Mouse (Mus musculus): ENCODE results near the gene Erc2. TPM values are rescaled to one million over a fixed set of nuclear protein-coding genes. Genes with fewer than 3 reads are reported as not detected.

Gene Erc2
- total and polyA plus RNA-seq, 3 experiments = not detected

DNA sequence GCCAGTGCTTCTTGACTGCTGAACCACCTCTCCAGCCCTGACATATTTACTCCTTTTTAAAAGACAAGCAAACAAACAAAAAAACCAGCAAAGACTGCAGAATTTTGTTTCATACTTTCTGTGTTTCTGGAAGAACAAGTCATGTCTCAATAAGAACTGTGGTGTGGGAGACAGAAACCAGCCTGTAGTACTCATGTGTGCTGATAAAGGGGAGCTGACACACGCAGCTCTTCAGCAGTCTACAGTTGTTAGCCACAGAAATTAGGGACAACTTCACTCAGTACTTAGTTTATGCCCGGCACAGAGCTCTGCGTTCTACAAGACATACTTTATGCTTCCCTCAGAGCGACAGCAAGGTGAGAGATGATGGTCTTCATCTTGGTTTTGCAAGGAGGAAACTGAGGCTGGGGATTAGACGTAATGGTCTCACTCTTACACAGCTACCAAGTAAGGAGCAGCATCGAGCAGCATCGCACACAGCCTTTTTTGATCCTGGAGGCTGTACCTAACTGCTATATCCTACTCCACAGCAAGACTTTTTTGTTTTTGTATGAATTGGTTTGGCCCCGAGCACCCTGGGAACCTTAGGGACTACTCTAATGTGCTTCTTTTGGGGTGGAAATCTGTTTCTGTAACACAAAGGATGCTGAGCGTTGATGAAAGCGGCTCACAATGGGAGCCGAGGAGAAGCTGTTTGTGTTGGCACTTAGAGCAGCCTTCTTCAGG lies 435.1 kb downstream of the Erc2 start:
- Histone ChIP-seq H3K9me3 (replicated peaks; ENCODE audit: low read length) (no peaks in the 10 kb centered on the region), H3K4me1 (ENCODE audit: control insufficient read depth in 1 of 2, insufficient read depth in 2 of 2) (no peaks in the 10 kb centered on the region), H3K27ac (ENCODE audit: insufficient read depth, low read depth) (no peak overlapping the region), H3K9ac (ENCODE audit: insufficient read depth, low read depth) (no peak overlapping the region), H3K4me2 (ENCODE audit: insufficient read depth, low read depth, poor library complexity, severe bottlenecking) (no peak overlapping the region), H3K27me3 (replicated peaks) (no peaks in the 10 kb centered on the region), H3K4me3 (replicated peaks in 1 of 3; ENCODE audit: low read depth in 2 of 3, low read length in 2 of 3, poor library complexity in 1 of 3) (no peak overlapping the region), H3K79me2 (replicated peaks; ENCODE audit: control insufficient read depth, extremely low read depth, insufficient read depth, poor library complexity, severe bottlenecking) (no peaks in the 10 kb centered on the region), H3K36me3 (replicated peaks in 1 of 2; ENCODE audit: control insufficient read depth in 1 of 2, insufficient read depth in 1 of 2, low read length in 1 of 2) (no peaks in the 10 kb centered on the region)
- TF ChIP-seq POLR2AphosphoS2 (IDR thresholded peaks at IDR 0.05; ENCODE audit: low read depth, low read length) (no peak), CTCF (conservative IDR thresholded peaks at IDR 0.05 in 1 of 2, IDR thresholded peaks at IDR 0.05 in 1 of 2; ENCODE audit: low read depth in 2 of 2, low read length in 2 of 2) (no peak), MAZ (IDR thresholded peaks at IDR 0.05; ENCODE audit: low read depth, low read length) (no peak), JUND (conservative IDR thresholded peaks at IDR 0.05; ENCODE audit: low read depth, low read length) (no peak), IRF4 (IDR thresholded peaks at IDR 0.05; ENCODE audit: low read depth, low read length) (no peak), BHLHE40 (IDR thresholded peaks at IDR 0.05; ENCODE audit: low read depth, low read length) (no peak), HCFC1 (IDR thresholded peaks at IDR 0.05; ENCODE audit: low read depth, low read length) (no peak)
- in situ Hi-C loops (cut with MboI; ENCODE audit: low pct_ligation_motif_present, low pct_unique_long_range_greater_than_20kb, low sequenced_read_pairs) = no loop called here
- dilution Hi-C loops (cut with MboI; ENCODE audit: extremely low pct_ligation_motif_present, extremely low pct_unique_long_range_greater_than_20kb, low sequenced_read_pairs) = no loop called here
- no peak for DNase-seq (ENCODE audit: extremely low read depth)

DNA sequence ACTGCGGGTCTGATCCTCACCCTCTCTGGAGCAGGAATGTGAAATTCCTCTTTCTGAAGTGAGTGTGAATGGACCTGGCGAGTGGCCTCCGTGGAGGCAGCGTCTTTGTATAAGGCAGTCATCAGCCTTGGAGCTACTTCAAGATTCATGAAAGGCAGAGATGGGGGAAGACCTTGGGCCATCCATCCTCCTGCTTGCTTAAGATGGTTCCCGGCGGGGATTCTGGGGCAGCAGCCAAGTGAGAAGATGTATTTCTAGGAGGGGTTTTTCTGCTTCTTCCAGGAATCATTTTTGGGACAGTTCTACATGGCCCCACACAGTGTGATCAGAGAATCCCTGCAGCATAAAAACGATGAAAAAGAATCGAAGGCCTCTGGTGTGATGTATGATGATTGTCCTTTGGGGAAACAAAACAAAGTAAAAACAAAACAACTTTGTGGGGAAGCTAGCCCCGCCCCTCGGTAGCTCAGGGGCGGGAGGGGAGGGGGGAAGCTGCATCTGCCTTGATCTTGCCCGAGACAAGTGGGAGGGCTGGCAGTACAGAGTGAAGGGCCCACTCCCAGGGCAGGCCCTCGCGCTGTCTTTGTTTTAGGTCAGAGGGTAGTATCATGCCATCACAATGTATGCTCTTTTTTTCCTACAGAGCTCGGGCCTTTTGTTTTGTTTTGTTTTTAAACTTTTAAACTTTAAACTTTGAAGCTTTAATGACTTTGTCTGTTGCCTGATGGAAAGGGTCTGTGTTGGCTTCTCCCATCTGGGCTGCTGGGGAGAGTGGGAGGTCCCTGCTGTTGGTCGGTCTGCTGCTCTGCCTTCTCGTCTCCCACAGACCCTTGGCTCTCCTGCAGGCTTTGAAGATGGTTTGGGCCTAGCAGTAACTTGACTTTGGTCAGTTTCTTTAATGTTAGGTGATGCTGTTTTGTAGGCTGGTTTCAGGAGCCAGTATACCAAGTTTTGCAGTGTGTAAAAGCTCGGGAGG lies 435.9 kb downstream of the Erc2 start:
- no peaks in the 10 kb centered on the region for H3K36me3 ChIP-seq (replicated peaks in 1 of 2; ENCODE audit: control insufficient read depth in 1 of 2, insufficient read depth in 1 of 2, low read length in 1 of 2)
- H3K4me2 ChIP-seq (ENCODE audit: insufficient read depth, low read depth, poor library complexity, severe bottlenecking) = no peak overlapping the region
- TF ChIP-seq USF2 (conservative IDR thresholded peaks at IDR 0.05; ENCODE audit: low read depth, low read length) (no peak), ETS1 (conservative IDR thresholded peaks at IDR 0.05; ENCODE audit: low read depth, low read length) (no peak), GABPA (IDR thresholded peaks at IDR 0.05; ENCODE audit: insufficient replicate concordance, low read depth, low read length) (no peak), ELF1 (IDR thresholded peaks at IDR 0.05; ENCODE audit: low read depth, low read length) (no peak), SMC3 (IDR thresholded peaks at IDR 0.05; ENCODE audit: low read depth, low read length) (no peak), BHLHE40 (IDR thresholded peaks at IDR 0.05; ENCODE audit: low read depth, low read length) (no peak), KAT2A (IDR thresholded peaks at IDR 0.05; ENCODE audit: insufficient replicate concordance, low read length) (no peak), MAZ (IDR thresholded peaks at IDR 0.05; ENCODE audit: low read depth, low read length) (no peak), JUN (IDR thresholded peaks at IDR 0.05; ENCODE audit: insufficient read depth, low read depth, low read length) (no peak), JUND (conservative IDR thresholded peaks at IDR 0.05; ENCODE audit: low read depth, low read length) (no peak), POLR2A (IDR thresholded peaks at IDR 0.05; ENCODE audit: low read depth, low read length) (no peak), CTCF (conservative IDR thresholded peaks at IDR 0.05 in 1 of 2, IDR thresholded peaks at IDR 0.05 in 1 of 2; ENCODE audit: low read depth in 2 of 2, low read length in 2 of 2) (no peak), MEF2A (IDR thresholded peaks at IDR 0.05; ENCODE audit: borderline replicate concordance, low read depth, low read length) (no peak), PAX5 (IDR thresholded peaks at IDR 0.05; ENCODE audit: low read length) (no peak)
- in situ Hi-C loops (cut with MboI; ENCODE audit: low pct_ligation_motif_present, low pct_unique_long_range_greater_than_20kb, low sequenced_read_pairs) = no loop called here
- H3K27ac ChIP-seq (ENCODE audit: insufficient read depth, low read depth) = no peak overlapping the region
- dilution Hi-C loops (cut with MboI; ENCODE audit: extremely low pct_ligation_motif_present, extremely low pct_unique_long_range_greater_than_20kb, low sequenced_read_pairs) = no loop called here
- H3K9ac ChIP-seq (ENCODE audit: insufficient read depth, low read depth) = no peak overlapping the region
- no peaks in the 10 kb centered on the region for H3K4me1 ChIP-seq (ENCODE audit: control insufficient read depth in 1 of 2, insufficient read depth in 2 of 2)
- H3K79me2 ChIP-seq (replicated peaks; ENCODE audit: control insufficient read depth, extremely low read depth, insufficient read depth, poor library complexity, severe bottlenecking) = no peaks in the 10 kb centered on the region
- DNase-seq (ENCODE audit: extremely low read depth) = no peak
- H3K9me3 ChIP-seq (replicated peaks; ENCODE audit: low read length) = no peaks in the 10 kb centered on the region
- H3K27me3 ChIP-seq (replicated peaks) = no peaks in the 10 kb centered on the region
- H3K4me3 ChIP-seq (replicated peaks in 1 of 3; ENCODE audit: low read depth in 2 of 3, low read length in 2 of 3, poor library complexity in 1 of 3) = no peak overlapping the region

Measured in CH12.LX (cell line).